Mouse (Mus musculus) liver, embryonic 13.5 days (tissue): Measurements from ENCODE around the gene Pf4. TPM values are rescaled to one million over a fixed set of nuclear protein-coding genes. Genes with fewer than 3 reads are reported as not detected.
"Not testable (repeated sequence)": the region's sequence is repeated elsewhere in the genome, so short reads cannot be mapped to it uniquely, and the experiment has no call there.

Source experiments
- ATAC-seq: fragments of 200-750 bp; cut with Nextera tagmentation; 2 replicates; pipeline ENCODE4 v1.8.0; 2017; ENCODE audit warnings: low read depth, mild to moderate bottlenecking, moderate number of reproducible peaks, moderate library complexity
- DNase-seq: peaks from one replicate; pipeline ENCODE4 v3.0.0; 2022
- H3K27ac ChIP-seq: fragments of 300-500 bp; sonication (generic); 2 replicates; pipeline ENCODE4 v1.5.1; 2015; ENCODE audit warnings: moderate library complexity, mild to moderate bottlenecking, inconsistent platforms
- H3K27me3 ChIP-seq: fragments of 300-500 bp; sonication (generic); 2 replicates; pipeline ENCODE4 v1.6.1; 2015; ENCODE audit warnings: mild to moderate bottlenecking, inconsistent platforms
- H3K36me3 ChIP-seq: fragments of 300-500 bp; sonication (generic); 2 replicates; pipeline ENCODE4 v1.6.1; 2015; ENCODE audit warnings: mild to moderate bottlenecking, inconsistent platforms
- H3K4me1 ChIP-seq: fragments of 300-500 bp; sonication (generic); replicated peaks from 2 replicates; pipeline ENCODE4 v1.6.1; 2015; ENCODE audit warnings: inconsistent platforms
- H3K4me2 ChIP-seq: fragments of 300-500 bp; sonication (generic); 2 replicates; pipeline ENCODE4 v1.6.1; 2015; ENCODE audit warnings: inconsistent platforms, mild to moderate bottlenecking, moderate library complexity
- H3K4me3 ChIP-seq: fragments of 300-500 bp; sonication (generic); replicated peaks from 2 replicates; pipeline ENCODE4 v1.5.1; 2015; ENCODE audit warnings: mild to moderate bottlenecking, inconsistent platforms
- H3K9ac ChIP-seq: fragments of 300-500 bp; sonication (generic); 2 replicates; pipeline ENCODE4 v1.6.1; 2015; ENCODE audit warnings: mild to moderate bottlenecking, inconsistent platforms
- H3K9me3 ChIP-seq: fragments of 300-500 bp; sonication (generic); replicated peaks from 2 replicates; pipeline ENCODE4 v1.6.1; 2016; ENCODE audit warnings: inconsistent platforms
- WGBS: fragments of 180-500 bp; shearing (Covaris S2); methylation state at CpG from one replicate; pipeline ENCODE4 v1.1.7; 2015; ENCODE audit not compliant: insufficient replicate concordance; 5-methylcytosine and 5-hydroxymethylcytosine counted together
- microRNA-seq: library from miRNA; unstranded; fragments of <30 nt; microRNA quantifications from one replicate; pipeline ENCODE4, GENCODE M21; 2016
- polyA plus RNA-seq: library from polyadenylated mRNA; unstranded; fragments of >200 nt; fragmentation: Nextera tagmentation; extraction: Ambion mirVana; gene quantifications from 2 replicates; pipeline ENCODE4 v1.2.1, GENCODE M21; 2015

The Pf4 gene
- polyA plus RNA-seq, 1 experiment from 2014 or later: 620 TPM

DNA sequence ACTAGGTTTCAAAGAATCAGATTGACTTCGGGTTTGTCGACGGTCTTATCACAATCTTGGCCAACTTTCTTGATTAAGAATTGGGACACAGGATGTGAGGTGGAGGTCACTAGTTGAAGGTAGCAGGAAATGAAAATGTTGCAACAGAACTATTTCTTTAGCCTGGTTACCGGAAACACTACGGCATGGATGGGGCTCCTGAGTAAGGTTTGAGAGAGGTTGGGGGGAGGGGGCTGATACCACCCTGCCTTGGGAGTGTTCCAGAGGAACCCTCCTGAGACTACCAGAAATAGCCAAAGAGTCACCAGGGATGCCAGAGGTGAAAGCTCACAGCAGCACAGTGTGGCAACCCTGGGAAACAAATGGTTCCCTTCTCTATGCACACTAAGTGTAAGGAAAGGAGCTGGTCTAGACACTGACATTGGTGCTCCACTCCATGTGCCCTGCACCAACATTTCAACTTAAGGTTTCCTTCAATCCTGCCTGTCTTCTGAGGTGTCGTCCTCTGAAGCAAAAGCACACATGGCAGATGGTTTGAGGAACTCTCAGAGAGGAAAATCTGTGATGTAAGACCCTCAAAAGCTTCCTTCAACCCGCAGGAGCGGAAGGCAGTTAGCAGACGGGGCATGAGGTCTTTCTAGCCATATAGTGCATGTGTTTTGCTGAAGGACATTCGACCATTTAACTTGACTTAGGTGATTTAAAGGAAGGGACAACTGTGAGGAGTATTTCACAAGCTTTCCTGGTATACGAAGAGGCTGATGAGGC, 17.3 kb downstream of the Pf4 start:
- Histone ChIP-seq H3K9ac (no peak overlapping the region), H3K4me2 (no peak overlapping the region), H3K4me3 (no peak overlapping the region), H3K27me3 (no peaks in the 10 kb centered on the region), H3K4me1 (no peaks in the 10 kb centered on the region), H3K9me3 (no peaks in the 10 kb centered on the region), H3K27ac (no peak overlapping the region), H3K36me3 (no peaks in the 10 kb centered on the region)
- 27% methylated on average over 11 of the region's 11 CpGs for WGBS
- ATAC-seq: no peak
- DNase-seq: no peak

DNA sequence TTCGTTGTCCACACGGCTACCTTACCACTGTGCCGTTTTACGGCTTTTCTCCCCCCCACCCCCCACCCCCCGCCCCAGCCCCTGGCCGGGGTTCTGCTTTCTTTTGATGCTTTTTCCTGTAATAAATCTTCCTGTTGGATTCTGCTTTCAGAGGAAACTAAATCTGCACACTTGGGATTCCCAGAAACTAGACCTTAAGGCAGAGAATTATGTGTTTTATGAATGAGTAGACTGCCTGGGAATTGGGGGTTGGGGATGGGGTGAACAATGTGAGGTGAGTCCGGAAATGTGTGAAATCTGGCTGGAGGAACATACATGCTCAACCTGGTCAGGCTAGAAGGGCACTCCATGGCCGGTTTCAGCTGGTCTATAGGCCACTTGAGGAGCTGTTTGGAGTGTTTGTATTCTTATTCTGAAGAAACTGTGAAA, 17.9 kb downstream of the Pf4 start:
- WGBS: 23% methylated on average over 8 of the region's 8 CpGs
- Histone ChIP-seq H3K36me3 (no peaks in the 10 kb centered on the region), H3K27me3 (no peaks in the 10 kb centered on the region), H3K9me3 (no peaks in the 10 kb centered on the region), H3K4me2 (no peak overlapping the region), H3K27ac (no peak overlapping the region), H3K9ac (no peak overlapping the region), H3K4me1 (no peaks in the 10 kb centered on the region), H3K4me3 (no peak overlapping the region)
- DNase-seq (no peak), ATAC-seq (no peak)

DNA sequence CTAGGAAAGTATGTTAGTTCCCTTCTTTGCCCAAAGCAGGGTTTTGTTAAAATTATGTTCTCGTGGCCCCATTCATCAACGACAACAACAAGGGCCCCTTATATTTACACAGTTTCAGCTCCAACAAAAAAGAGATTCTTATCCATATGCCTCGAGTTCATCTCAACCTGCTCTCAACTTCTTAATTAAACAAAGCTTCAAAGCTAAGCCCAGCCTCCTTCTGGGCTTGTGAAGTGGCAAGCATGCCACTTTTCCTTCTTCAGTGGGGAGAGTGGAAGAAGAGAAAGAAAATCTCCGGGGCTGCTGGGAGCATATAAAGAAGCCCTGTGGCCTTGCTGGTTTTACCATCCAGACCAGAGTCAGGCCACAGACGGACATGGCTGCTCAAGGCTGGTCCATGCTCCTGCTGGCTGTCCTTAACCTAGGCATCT, 22.0 kb downstream of the Pf4 start, which contains the start of gene Cxcl15:
TSS of gene Cxcl15 (plus strand) at position 340 of the 431 bp plus-strand sequence.
- ATAC-seq: no peak
- H3K9me3 ChIP-seq: no peaks in the 10 kb centered on the region

DNA sequence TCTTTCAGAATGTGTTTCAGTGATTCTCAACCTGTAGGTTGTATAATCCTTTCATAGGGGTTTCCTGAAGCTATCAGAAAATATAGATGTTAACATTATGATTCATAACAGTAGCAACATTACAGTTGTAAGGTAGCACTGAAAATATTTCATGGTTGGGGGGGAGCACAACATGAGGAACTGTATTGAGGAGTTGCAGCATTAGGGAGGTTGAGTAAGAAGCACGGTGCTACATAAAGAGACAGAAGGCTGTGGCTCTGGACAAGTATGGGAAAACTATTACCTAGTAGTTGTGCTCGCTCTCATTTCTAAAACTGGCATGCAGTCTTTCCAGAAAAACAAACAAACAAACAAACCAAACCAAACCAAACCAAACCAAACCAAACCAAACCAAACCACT, 23.2 kb downstream of the Pf4 start:
- not testable (repeated sequence) for H3K4me1 ChIP-seq, H3K9me3 ChIP-seq, H3K27me3 ChIP-seq, H3K4me3 ChIP-seq, H3K9ac ChIP-seq, H3K4me2 ChIP-seq, H3K27ac ChIP-seq, H3K36me3 ChIP-seq, ATAC-seq, DNase-seq
- 62% methylated on average over 2 of the region's 2 CpGs for WGBS

More for the DNA sequence above, 22.0 kb downstream of the Pf4 start, which contains the start of gene Cxcl15:
- H3K27ac ChIP-seq: no peak within 1 kb of the TSS
- no peak within 1 kb of the TSS for H3K4me2 ChIP-seq
- no peak within 1 kb of the TSS for H3K9ac ChIP-seq
- DNase-seq: no peak
- H3K4me3 ChIP-seq: no peak within 1 kb of the TSS
- 49% methylated on average over 5 of the region's 5 CpGs for WGBS
- no peaks in the 10 kb centered on the region for H3K4me1 ChIP-seq
- H3K36me3 ChIP-seq: no peaks in the 10 kb centered on the region
- H3K27me3 ChIP-seq: no peaks in the 10 kb centered on the region

GRCm38 (mm10) chr5:90804574-90804973, 32.3 kb downstream of the Pf4 start:
- H3K4me3 ChIP-seq: no peak overlapping the region
- H3K27ac ChIP-seq: no peak overlapping the region
- no peaks in the 10 kb centered on the region for H3K9me3 ChIP-seq
- DNase-seq (no peak), ATAC-seq (no peak)
- no peaks in the 10 kb centered on the region for H3K27me3 ChIP-seq
- no peaks in the 10 kb centered on the region for H3K36me3 ChIP-seq
- H3K4me1 ChIP-seq: no peaks in the 10 kb centered on the region
- no peak overlapping the region for H3K9ac ChIP-seq
- H3K4me2 ChIP-seq: no peak overlapping the region

- no peak for ATAC-seq
- no peaks in the 10 kb centered on the region for H3K9me3 ChIP-seq
- DNase-seq: no peak
These were observed 33.8 kb downstream of the Pf4 start for GRCm38 (mm10) chr5:90806050-90806449.

DNA sequence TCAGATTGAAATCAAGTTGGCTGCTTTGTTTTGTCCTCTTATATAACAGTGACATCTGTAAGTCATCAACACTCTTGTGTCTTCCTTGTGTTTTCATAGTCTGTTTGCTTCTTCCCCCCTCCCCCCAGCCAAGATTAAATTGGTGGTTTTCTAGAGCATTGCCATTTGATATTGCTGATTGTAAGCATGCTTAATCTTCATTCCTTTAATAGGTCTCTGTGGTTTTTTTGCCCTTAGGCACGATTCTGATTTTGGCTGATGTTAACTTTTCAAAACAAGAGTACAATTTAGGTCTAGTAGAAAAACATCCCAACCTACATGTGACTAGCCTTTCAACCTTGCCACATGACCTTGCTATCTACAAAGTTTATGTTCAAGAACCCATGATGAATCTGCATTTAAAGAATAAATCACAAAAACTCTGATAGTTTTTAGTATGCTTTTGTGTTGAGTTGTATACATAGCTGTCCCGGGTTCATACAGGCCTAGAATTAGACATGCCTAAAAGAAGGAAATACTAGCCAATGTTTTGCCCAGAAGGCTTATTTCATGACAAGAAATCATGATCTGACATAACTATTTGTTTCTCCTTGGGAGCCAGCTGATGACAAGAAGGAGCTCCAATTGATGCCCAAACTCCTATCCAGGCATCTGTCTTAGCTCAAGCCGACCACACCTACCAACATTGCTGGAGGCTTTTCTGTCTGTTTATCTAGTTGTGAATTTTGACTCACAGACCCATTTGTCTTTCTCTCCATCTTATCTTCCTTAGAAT, 35.1 kb downstream of the Pf4 start:
- no peak for ATAC-seq
- no peaks in the 10 kb centered on the region for H3K27me3 ChIP-seq
- no peak overlapping the region for H3K27ac ChIP-seq
- H3K36me3 ChIP-seq: no peaks in the 10 kb centered on the region
- no peak overlapping the region for H3K4me2 ChIP-seq
- DNase-seq: no peak
- no peak overlapping the region for H3K4me3 ChIP-seq
- no peak overlapping the region for H3K9ac ChIP-seq
- H3K4me1 ChIP-seq: no peaks in the 10 kb centered on the region
- WGBS: 59% methylated on average over 3 of the region's 3 CpGs
- no peaks in the 10 kb centered on the region for H3K9me3 ChIP-seq

More at GRCm38 (mm10) chr5:90806050-90806449, 33.8 kb downstream of the Pf4 start:
- Histone ChIP-seq H3K27ac (no peak overlapping the region), H3K4me3 (no peak overlapping the region), H3K9ac (no peak overlapping the region), H3K4me1 (no peaks in the 10 kb centered on the region), H3K27me3 (no peaks in the 10 kb centered on the region), H3K36me3 (no peaks in the 10 kb centered on the region), H3K4me2 (no peak overlapping the region)

- Histone ChIP-seq H3K27ac (no peak overlapping the region), H3K4me2 (no peak overlapping the region), H3K9me3 (no peaks in the 10 kb centered on the region), H3K27me3 (no peaks in the 10 kb centered on the region), H3K9ac (no peak overlapping the region), H3K4me3 (no peak overlapping the region), H3K4me1 (no peaks in the 10 kb centered on the region), H3K36me3 (no peaks in the 10 kb centered on the region)
- no peak for DNase-seq
- no peak for ATAC-seq
These were observed 47.5 kb downstream of the Pf4 start for GRCm38 (mm10) chr5:90819756-90820155.

Small RNAs within 50 kb of the gene (microRNA-seq; reads per million reads assigned to microRNA genes)
- not detected for gene Gm24322

Other genes with a start within 250 kb of the Pf4 start
- 0.28 and 0.42 TPM in 2 replicates for gene 5830473C10Rik, start 211.3 kb upstream of the Pf4 start, polyA plus RNA-seq
- 3.8 and 4.9 TPM in 2 replicates for gene Rassf6, start 131.8 kb upstream of the Pf4 start, polyA plus RNA-seq
- 0.84 and 0.98 TPM in 2 replicates for gene Cxcl5, start 13.1 kb upstream of the Pf4 start, polyA plus RNA-seq
- gene Ppbp, start 3.9 kb upstream of the Pf4 start, polyA plus RNA-seq: 207 and 220 TPM in 2 replicates
- gene Cxcl3, start 13.7 kb downstream of the Pf4 start, polyA plus RNA-seq: not detected in 2 replicates
- gene Cxcl15, start 22.1 kb downstream of the Pf4 start, polyA plus RNA-seq: not detected in 2 replicates
- 0.78 and 1.5 TPM in 2 replicates for gene Cxcl1, start 118.8 kb downstream of the Pf4 start, polyA plus RNA-seq
- gene Cxcl2, start 131.4 kb downstream of the Pf4 start, polyA plus RNA-seq: not detected in 2 replicates
- 9.7 and 10.0 TPM in 2 replicates for gene Mthfd2l, start 158.7 kb downstream of the Pf4 start, polyA plus RNA-seq